8 mouse cellular contexts compared by ENCODE assay signal in the genomic region with DNA sequence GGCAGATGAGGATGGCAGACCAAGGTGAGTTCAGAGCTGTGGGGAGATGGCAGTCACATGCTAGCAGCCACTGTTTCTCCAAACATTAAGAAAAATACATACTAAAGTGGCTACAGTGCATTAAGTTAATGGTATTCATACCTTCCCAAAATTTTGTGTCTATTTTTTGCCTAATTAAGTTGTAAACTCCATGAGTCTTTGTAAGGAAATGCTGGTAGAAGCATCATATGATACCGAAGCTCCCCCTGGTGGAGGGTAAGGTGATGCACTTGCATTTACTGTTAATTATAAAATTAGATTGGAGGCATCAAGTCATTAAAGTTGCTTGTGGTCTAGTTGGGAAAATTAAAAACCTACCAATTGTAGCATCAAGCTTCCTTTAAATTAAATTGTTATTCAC. TPM values are rescaled to one million over a fixed set of nuclear protein-coding genes. Genes with fewer than 3 reads are reported as not detected.
DNase-seq lines count a peak whose midpoint lies in the region; ATAC-seq and TF ChIP-seq lines count a peak whose summit lies in the region.
"Had no signal": no experiment of that assay in that cellular context is flagged by ENCODE, and none has a peak within 500 bp of the region (broad histone marks: within the 10 kb centered on the region; RNA-seq: fewer than 3 reads in every experiment).

No protein-coding gene starts in this region.

- H3K4me3 ChIP-seq in kidney, embryonic 14.5 days (ENCODE audit: low read length) = no peak overlapping the region
- no peak overlapping the region for H3K4me3 ChIP-seq in cortical plate, adult 2 months (ENCODE audit: insufficient read depth, low read length)
- no peak overlapping the region for H3K4me3 ChIP-seq in liver, embryonic 13.5 days (replicated peaks)
- H3K4me3 ChIP-seq: lung, embryonic 15.5 days had no signal

- peaks cover 9% of the 10 kb centered on the region; the same call in 1 of the 2 replicates for H3K36me3 ChIP-seq in kidney, embryonic 14.5 days (ENCODE audit: control insufficient read depth, insufficient read depth, low read length)
- peaks cover 26% of the 10 kb centered on the region for H3K36me3 ChIP-seq in liver, embryonic 13.5 days

- peak; percentile 76 for DNase-seq in kidney, adult 9 months
- DNase-seq in NIH3T3 (ENCODE audit: low read depth) = peak; percentile 84
- peak; percentile 42 for DNase-seq in liver, embryonic 13.5 days
- peak; percentile 35 to 64 for DNase-seq in spleen, postnatal 36 days (ENCODE audit: low spot score in 2 of 2)

- no peak overlapping the region for H3K9ac ChIP-seq in kidney, embryonic 14.5 days (ENCODE audit: low read depth, low read length)
- H3K9ac ChIP-seq in liver, embryonic 13.5 days = no peak overlapping the region
- H3K9ac ChIP-seq: lung, embryonic 15.5 days had no signal

- no peaks in the 10 kb centered on the region for H3K27me3 ChIP-seq in kidney, embryonic 14.5 days (ENCODE audit: control insufficient read depth, insufficient read depth, low read length)
- H3K27me3 ChIP-seq in liver, embryonic 13.5 days = no peaks in the 10 kb centered on the region
- H3K27me3 ChIP-seq: lung, embryonic 15.5 days had no signal

- peak; percentile 48; the same call in 1 of the 2 replicates for TF ChIP-seq CTCF in cortical plate, adult 2 months (IDR thresholded peaks at IDR 0.05; ENCODE audit: extremely low read depth, insufficient read depth, low read length)

- H3K9me3 ChIP-seq in kidney, embryonic 14.5 days (ENCODE audit: control insufficient read depth, low read length) = no peaks in the 10 kb centered on the region
- H3K9me3 ChIP-seq in liver, embryonic 13.5 days (replicated peaks) = no peaks in the 10 kb centered on the region
- H3K9me3 ChIP-seq: lung, embryonic 15.5 days had no signal

- no peak overlapping the region for H3K4me2 ChIP-seq in kidney, embryonic 14.5 days (replicated peaks; ENCODE audit: low read depth, low read length)
- H3K4me2 ChIP-seq in liver, embryonic 13.5 days = no peak overlapping the region
- H3K4me2 ChIP-seq: lung, embryonic 15.5 days had no signal

- H3K4me1 ChIP-seq in kidney, embryonic 14.5 days (ENCODE audit: control insufficient read depth, insufficient read depth, low read length) = no peaks in the 10 kb centered on the region
- H3K4me1 ChIP-seq in cortical plate, adult 2 months (ENCODE audit: control insufficient read depth, insufficient read depth, low read length) = no peaks in the 10 kb centered on the region
- no peaks in the 10 kb centered on the region for H3K4me1 ChIP-seq in liver, embryonic 13.5 days (replicated peaks)
- H3K4me1 ChIP-seq: lung, embryonic 15.5 days had no signal

- no peak overlapping the region for H3K27ac ChIP-seq in kidney, embryonic 14.5 days (ENCODE audit: low read depth, low read length)
- no peak overlapping the region for H3K27ac ChIP-seq in cortical plate, adult 2 months (ENCODE audit: insufficient read depth, low read length)
- no peak overlapping the region for H3K27ac ChIP-seq in liver, embryonic 13.5 days
- H3K27ac ChIP-seq: lung, embryonic 15.5 days had no signal

- 3% methylated on average over 1 of the region's 1 CpGs for WGBS in kidney, embryonic 14.5 days
- WGBS in liver, embryonic 13.5 days (ENCODE audit: insufficient replicate concordance) = 0% methylated on average over 1 of the region's 1 CpGs

- no peak for TF ChIP-seq POLR2A in cortical plate, adult 2 months (IDR thresholded peaks at IDR 0.05; ENCODE audit: extremely low read depth, insufficient read depth, low read length)

- no peak for ATAC-seq in kidney, embryonic 14.5 days (ENCODE audit: low FRiP score, low TSS enrichment)
- peak; percentile 72 for ATAC-seq in CD4-positive, CD25-positive, alpha-beta regulatory T cell, adult 4 months
- ATAC-seq in liver, embryonic 13.5 days (ENCODE audit: low read depth) = no peak

RNA-seq across cellular contexts. Expression of gene Inka2, which starts 21.6 kb away (rescaled TPM):
- polyA plus RNA-seq in kidney, embryonic 14.5 days (2014; fragmentation: Nextera tagmentation; extraction: Ambion mirVana) = 0.46 and 0.57 TPM in 2 replicates
- polyA plus RNA-seq in CD4-positive, CD25-positive, alpha-beta regulatory T cell, adult 4 months (2017; shearing (Covaris generic)) = 1 to 10 TPM; 1.9 to 2.5 TPM
- 71.9 and 75.2 TPM in 2 replicates for polyA plus RNA-seq in cortical plate, adult 2 months (2012; rRNA removed)
- polyA plus RNA-seq in liver, embryonic 13.5 days (2015; fragmentation: Nextera tagmentation; extraction: Ambion mirVana) = 0.31 and 0.35 TPM in 2 replicates

RNA-seq across cellular contexts. Expression of gene Ddx20, which starts 38.7 kb away (rescaled TPM):
- polyA plus RNA-seq in kidney, embryonic 14.5 days (2014; fragmentation: Nextera tagmentation; extraction: Ambion mirVana) = 28.6 and 40.3 TPM in 2 replicates
- polyA plus RNA-seq in CD4-positive, CD25-positive, alpha-beta regulatory T cell, adult 4 months (2017; shearing (Covaris generic)) = 10 to 100 TPM; 10.2 to 12.1 TPM
- polyA plus RNA-seq in cortical plate, adult 2 months (2012; rRNA removed) = 9.1 and 9.4 TPM in 2 replicates
- polyA plus RNA-seq in liver, embryonic 13.5 days (2015; fragmentation: Nextera tagmentation; extraction: Ambion mirVana) = 24.8 and 28.9 TPM in 2 replicates

Comparison
In these comparisons a context has a peak if more than half of its experiments do, and no peak if none do; other contexts are left out.
1. RNA of gene Inka2, which starts 21.6 kb away (polyA plus RNA-seq): 71.9 to 75.2 TPM in cortical plate, adult 2 months; 1.9 to 2.5 TPM in CD4-positive, CD25-positive, alpha-beta regulatory T cell, adult 4 months, 0.46 to 0.57 TPM in kidney, embryonic 14.5 days and 0.31 to 0.35 TPM in liver, embryonic 13.5 days; every median in the first group is over 10 times any median in the second.
2. Peak in every context shown above with its lines, with median percentiles within 50 percentile points of each other: DNase-seq.